Mouse (Mus musculus): Measurements from ENCODE around the gene Hexim1. TPM values are rescaled to one million over a fixed set of nuclear protein-coding genes. Genes with fewer than 3 reads are reported as not detected.

Hexim1 gene
- polyA plus RNA-seq, 1 experiment from 2014 or later: 3.0 TPM

GRCm38 (mm10) chr11:103076581-103076980, 39.5 kb upstream of the Hexim1 start:
- Histone ChIP-seq H3K27ac (replicated peaks) (no peak overlapping the region), H3K4me2 (no peak overlapping the region), H3K27me3 (replicated peaks) (peaks cover 21% of the 10 kb centered on the region), H3K4me1 (peaks cover 38% of the 10 kb centered on the region), H3K9me3 (no peaks in the 10 kb centered on the region), H3K9ac (no peak overlapping the region), H3K36me3 (peaks cover 45% of the 10 kb centered on the region), H3K4me3 (no peak overlapping the region)
- 78% methylated on average over 8 of the region's 8 CpGs for WGBS
- ATAC-seq (ENCODE audit: extremely low read depth, insufficient number of reproducible peaks, low FRiP score, low TSS enrichment): no peak

GRCm38 (mm10) chr11:103078131-103078530, 37.9 kb upstream of the Hexim1 start:
- Histone ChIP-seq H3K4me3 (no peak overlapping the region), H3K4me1 (peaks cover 38% of the 10 kb centered on the region), H3K36me3 (peaks cover 32% of the 10 kb centered on the region), H3K27me3 (replicated peaks) (peaks cover 33% of the 10 kb centered on the region), H3K9ac (no peak overlapping the region), H3K9me3 (no peaks in the 10 kb centered on the region), H3K4me2 (no peak overlapping the region), H3K27ac (replicated peaks) (no peak overlapping the region)
- 76% methylated on average over 11 of the region's 11 CpGs for WGBS
- no peak for ATAC-seq (ENCODE audit: extremely low read depth, insufficient number of reproducible peaks, low FRiP score, low TSS enrichment)

- peak overlapping the region; percentile 69 for H3K4me2 ChIP-seq
- no peaks in the 10 kb centered on the region for H3K9me3 ChIP-seq
- peaks cover 28% of the 10 kb centered on the region for H3K36me3 ChIP-seq
- peak overlapping the region; percentile 75 for H3K9ac ChIP-seq
- H3K4me1 ChIP-seq: peaks cover 15% of the 10 kb centered on the region
- H3K27me3 ChIP-seq (replicated peaks): peaks cover 33% of the 10 kb centered on the region
- peak overlapping the region; percentile 49 for H3K4me3 ChIP-seq
- no peak overlapping the region for H3K27ac ChIP-seq (replicated peaks)
- no peak for ATAC-seq (ENCODE audit: extremely low read depth, insufficient number of reproducible peaks, low FRiP score, low TSS enrichment)
- 4% methylated on average over 42 of the region's 43 CpGs for WGBS
Measured at GRCm38 (mm10) chr11:103080323-103081091, 35.5 kb upstream of the Hexim1 start.

- Histone ChIP-seq H3K27ac (replicated peaks) (no peak overlapping the region), H3K27me3 (replicated peaks) (peaks cover 33% of the 10 kb centered on the region), H3K9ac (no peak overlapping the region), H3K4me1 (peaks cover 8% of the 10 kb centered on the region), H3K9me3 (no peaks in the 10 kb centered on the region), H3K4me2 (no peak overlapping the region), H3K4me3 (no peak overlapping the region), H3K36me3 (peaks cover 16% of the 10 kb centered on the region)
- 65% methylated on average over 6 of the region's 6 CpGs for WGBS
- ATAC-seq (ENCODE audit: extremely low read depth, insufficient number of reproducible peaks, low FRiP score, low TSS enrichment): no peak
Measured at GRCm38 (mm10) chr11:103081631-103082030, 34.4 kb upstream of the Hexim1 start.

GRCm38 (mm10) chr11:103093306-103093705, 22.7 kb upstream of the Hexim1 start:
- Histone ChIP-seq H3K36me3 (no peaks in the 10 kb centered on the region), H3K4me1 (peaks cover 52% of the 10 kb centered on the region), H3K9ac (no peak overlapping the region), H3K9me3 (no peaks in the 10 kb centered on the region), H3K4me2 (no peak overlapping the region), H3K27me3 (replicated peaks) (no peaks in the 10 kb centered on the region), H3K27ac (replicated peaks) (peak overlapping the region; percentile 65; the same call in 1 of the 2 replicates), H3K4me3 (no peak overlapping the region)
- no peak for ATAC-seq (ENCODE audit: extremely low read depth, insufficient number of reproducible peaks, low FRiP score, low TSS enrichment)
- 68% methylated on average over 7 of the region's 7 CpGs for WGBS

- WGBS: 59% methylated on average over 20 of the region's 20 CpGs
- Histone ChIP-seq H3K9ac (peak overlapping the region; percentile 47; the same call in 1 of the 2 replicates), H3K4me1 (peaks cover 60% of the 10 kb centered on the region), H3K4me2 (no peak overlapping the region), H3K9me3 (no peaks in the 10 kb centered on the region), H3K27ac (replicated peaks) (peak overlapping the region; percentile 65), H3K36me3 (no peaks in the 10 kb centered on the region), H3K4me3 (no peak overlapping the region), H3K27me3 (replicated peaks) (no peaks in the 10 kb centered on the region)
- 0 out of 2 replicates have a peak, but pooled peaks have one; percentile 33 for ATAC-seq (ENCODE audit: extremely low read depth, insufficient number of reproducible peaks, low FRiP score, low TSS enrichment)
Measured at GRCm38 (mm10) chr11:103093862-103094833, 21.9 kb upstream of the Hexim1 start.

GRCm38 (mm10) chr11:103095107-103095670, 20.8 kb upstream of the Hexim1 start:
- 74% methylated on average over 9 of the region's 9 CpGs for WGBS
- no peaks in the 10 kb centered on the region for H3K9me3 ChIP-seq
- ATAC-seq (ENCODE audit: extremely low read depth, insufficient number of reproducible peaks, low FRiP score, low TSS enrichment): no peak
- no peaks in the 10 kb centered on the region for H3K36me3 ChIP-seq
- H3K4me1 ChIP-seq: peaks cover 70% of the 10 kb centered on the region
- H3K27ac ChIP-seq (replicated peaks): peak overlapping the region; percentile 65
- no peak overlapping the region for H3K4me3 ChIP-seq
- no peak overlapping the region for H3K4me2 ChIP-seq
- peaks cover 5% of the 10 kb centered on the region; the same call in 1 of the 2 replicates for H3K27me3 ChIP-seq (replicated peaks)
- H3K9ac ChIP-seq: peak overlapping the region; percentile 47; the same call in 1 of the 2 replicates

GRCm38 (mm10) chr11:103095801-103096200, 20.2 kb upstream of the Hexim1 start:
- no peak overlapping the region for H3K4me2 ChIP-seq
- ATAC-seq (ENCODE audit: extremely low read depth, insufficient number of reproducible peaks, low FRiP score, low TSS enrichment): no peak
- peaks cover 10% of the 10 kb centered on the region; the same call in 1 of the 2 replicates for H3K27me3 ChIP-seq (replicated peaks)
- no peak overlapping the region for H3K4me3 ChIP-seq
- H3K9me3 ChIP-seq: no peaks in the 10 kb centered on the region
- H3K9ac ChIP-seq: no peak overlapping the region
- H3K4me1 ChIP-seq: peaks cover 77% of the 10 kb centered on the region
- WGBS: 77% methylated on average over 6 of the region's 6 CpGs
- no peaks in the 10 kb centered on the region for H3K36me3 ChIP-seq
- 0 out of 2 replicates have a peak overlapping the region, but pooled peaks have one; percentile 96 for H3K27ac ChIP-seq (replicated peaks)

- H3K4me3 ChIP-seq: peak overlapping the region; percentile 36
- H3K4me1 ChIP-seq: peaks cover 88% of the 10 kb centered on the region
- 9% methylated on average over 22 of the region's 22 CpGs for WGBS
- peak; percentile 19; the same call in 1 of the 2 replicates for ATAC-seq (ENCODE audit: extremely low read depth, insufficient number of reproducible peaks, low FRiP score, low TSS enrichment)
- H3K27me3 ChIP-seq (replicated peaks): peaks cover 12% of the 10 kb centered on the region; the same call in 1 of the 2 replicates
- H3K4me2 ChIP-seq: peak overlapping the region; percentile 64
- peak overlapping the region; percentile 74 for H3K9ac ChIP-seq
- no peaks in the 10 kb centered on the region for H3K36me3 ChIP-seq
- peak overlapping the region; percentile 96 for H3K27ac ChIP-seq (replicated peaks)
- H3K9me3 ChIP-seq: no peaks in the 10 kb centered on the region
Measured at GRCm38 (mm10) chr11:103096979-103097894, 18.8 kb upstream of the Hexim1 start.

GRCm38 (mm10) chr11:103098531-103099190, 17.4 kb upstream of the Hexim1 start:
- 51% methylated on average over 11 of the region's 11 CpGs for WGBS
- no peak overlapping the region for H3K4me3 ChIP-seq
- peak overlapping the region; percentile 64 for H3K9ac ChIP-seq
- no peak for ATAC-seq (ENCODE audit: extremely low read depth, insufficient number of reproducible peaks, low FRiP score, low TSS enrichment)
- H3K9me3 ChIP-seq: no peaks in the 10 kb centered on the region
- H3K4me1 ChIP-seq: peaks cover 93% of the 10 kb centered on the region
- H3K27me3 ChIP-seq (replicated peaks): peaks cover 13% of the 10 kb centered on the region; the same call in 1 of the 2 replicates
- H3K27ac ChIP-seq (replicated peaks): peak overlapping the region; percentile 96
- no peaks in the 10 kb centered on the region for H3K36me3 ChIP-seq
- no peak overlapping the region for H3K4me2 ChIP-seq
